Mouse (Mus musculus) CD4-positive, CD25-positive, alpha-beta regulatory T cell, adult 4 months (primary cell): ENCODE measurements at regions not wholly inside any gene's neighbourhood (a gene's known extent, or its start where the extent isn't known, plus 50 kb on each side); places are given as distances from the start of the nearest gene placed in this dataset.
A peak's percentile ranks its signal among the peaks of the same experiment; 100 is the strongest.
"Not testable (repeated sequence)": the region's sequence is repeated elsewhere in the genome, so short reads cannot be mapped to it uniquely, and the experiment has no call there.

Experiments used
- ATAC-seq: one replicate; pipeline ENCODE4 v1.8.0; 2017

DNA sequence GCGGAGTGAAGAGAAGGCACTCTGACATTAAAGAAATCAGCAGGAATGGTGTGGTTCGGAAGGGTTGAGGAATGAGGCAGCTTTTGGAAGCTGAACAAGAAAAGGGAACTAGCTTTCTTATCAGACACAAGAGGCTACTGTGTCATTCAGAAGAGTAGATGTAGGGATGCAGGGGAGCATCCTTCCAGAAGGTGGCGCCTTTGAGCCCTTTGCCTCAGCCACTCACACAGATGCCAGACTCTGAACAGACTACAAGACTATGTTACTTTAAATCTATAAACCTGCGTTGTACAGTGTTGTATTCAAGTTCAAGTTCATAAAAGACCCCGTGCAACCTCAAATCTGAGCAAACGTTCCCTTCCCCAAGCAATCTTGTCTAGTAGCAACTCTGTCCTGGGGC is 128.9 kb downstream of the Kap start:
- ATAC-seq = not testable (repeated sequence)

- ATAC-seq = peak; percentile 49
Observed at GRCm38 (mm10) chr6:133706712-133707111, 146.8 kb downstream of the Kap start.

GRCm38 (mm10) chr6:133701625-133702024 is 151.9 kb downstream of the Kap start:
- no peak for ATAC-seq
